Mouse (Mus musculus): ENCODE results near the gene Oxct2b. TPM values are rescaled to one million over a fixed set of nuclear protein-coding genes. Genes with fewer than 3 reads are reported as not detected.
A peak's percentile ranks its signal among the peaks of the same experiment; 100 is the strongest.
"Not testable (repeated sequence)": the region's sequence is repeated elsewhere in the genome, so short reads cannot be mapped to it uniquely, and the experiment has no call there.

Oxct2b gene
- polyA plus RNA-seq, 1 experiment from 2014 or later = not detected

DNA sequence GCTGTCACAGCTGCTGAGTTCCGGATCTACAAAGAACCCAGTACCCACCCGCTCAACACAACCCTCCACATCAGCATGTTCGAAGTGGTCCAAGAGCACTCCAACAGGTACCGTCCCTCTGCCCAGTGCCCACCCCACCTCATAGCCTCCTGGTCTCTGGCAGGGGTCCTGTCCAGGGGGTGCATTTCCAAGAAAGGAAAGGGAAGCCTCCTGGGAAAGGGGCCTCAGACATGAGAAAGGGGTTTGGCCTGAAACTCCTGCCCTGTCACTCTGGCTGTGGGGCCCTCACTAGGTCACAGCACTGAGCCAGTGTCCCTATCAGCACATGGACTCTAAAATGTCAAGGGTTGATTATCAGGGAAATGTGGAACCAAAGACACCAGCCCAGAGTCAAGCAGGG is 1.4 kb upstream of the Oxct2b start:
- 88% methylated on average over 4 of the region's 4 CpGs for whole genome bisulfite sequencing
- ATAC-seq (ENCODE audit: insufficient number of reproducible peaks, low FRiP score); H3K27ac ChIP-seq (ENCODE audit: poor library complexity, severe bottlenecking); H3K9ac ChIP-seq; H3K4me2 ChIP-seq; H3K9me3 ChIP-seq (replicated peaks); H3K4me3 ChIP-seq; H3K4me1 ChIP-seq (replicated peaks); H3K36me3 ChIP-seq: not testable (repeated sequence)
- H3K27me3 ChIP-seq (replicated peaks) = peaks cover 37% of the 10 kb centered on the region

DNA sequence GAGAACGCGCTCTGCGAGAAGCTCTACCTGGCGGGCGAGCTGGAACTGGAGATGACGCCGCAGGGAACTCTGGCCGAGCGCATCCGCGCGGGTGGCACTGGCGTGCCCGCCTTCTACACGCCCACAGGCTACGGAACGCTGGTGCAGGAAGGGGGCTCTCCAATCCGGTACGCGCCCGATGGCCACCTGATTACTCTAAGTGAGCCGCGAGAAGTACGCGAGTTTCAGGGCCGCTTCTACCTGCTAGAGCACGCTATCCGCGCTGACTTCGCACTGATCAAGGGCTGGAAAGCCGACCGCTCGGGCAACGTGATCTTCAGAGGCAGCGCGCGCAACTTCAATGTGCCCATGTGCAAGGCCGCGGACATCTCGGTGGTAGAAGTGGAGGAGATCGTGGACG is 574 bp downstream of the Oxct2b start:
- H3K36me3 ChIP-seq; H3K4me1 ChIP-seq (replicated peaks); H3K9me3 ChIP-seq (replicated peaks); H3K27ac ChIP-seq (ENCODE audit: poor library complexity, severe bottlenecking); ATAC-seq (ENCODE audit: insufficient number of reproducible peaks, low FRiP score); H3K9ac ChIP-seq: not testable (repeated sequence)
- Histone ChIP-seq H3K4me2 (peak overlapping the region; percentile 74), H3K4me3 (peak overlapping the region; percentile 44), H3K27me3 (replicated peaks) (peaks cover 32% of the 10 kb centered on the region)
- 17% methylated on average over 36 of the region's 42 CpGs for WGBS

DNA sequence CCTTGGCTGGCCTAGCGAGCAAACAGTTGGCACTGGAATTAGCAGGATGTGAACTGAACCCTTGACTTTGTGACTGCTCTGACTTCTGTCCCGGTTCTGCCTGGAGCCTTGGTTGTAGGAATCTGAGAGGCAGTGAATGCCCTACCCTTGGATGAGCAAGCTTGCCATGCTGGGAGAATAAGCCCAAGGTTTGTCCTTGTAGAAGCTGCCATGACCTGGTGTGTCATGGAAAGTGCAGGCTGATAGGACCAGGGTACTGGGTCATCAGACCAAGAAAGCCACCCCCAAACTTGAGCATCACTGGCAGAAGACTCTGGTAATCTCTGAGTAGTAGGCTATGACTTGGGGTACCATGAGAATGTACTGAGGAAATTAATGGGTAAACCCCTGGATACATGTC is 5.2 kb downstream of the Oxct2b start:
- 81% methylated on average over 2 of the region's 2 CpGs for WGBS
- no peak overlapping the region for H3K9ac ChIP-seq
- no peak overlapping the region for H3K27ac ChIP-seq (ENCODE audit: poor library complexity, severe bottlenecking)
- no peaks in the 10 kb centered on the region for H3K4me1 ChIP-seq (replicated peaks)
- H3K36me3 ChIP-seq = peaks cover 15% of the 10 kb centered on the region
- peaks cover 14% of the 10 kb centered on the region for H3K27me3 ChIP-seq (replicated peaks)
- H3K9me3 ChIP-seq (replicated peaks) = no peaks in the 10 kb centered on the region
- no peak for ATAC-seq (ENCODE audit: insufficient number of reproducible peaks, low FRiP score)
- no peak overlapping the region for H3K4me2 ChIP-seq
- H3K4me3 ChIP-seq = no peak overlapping the region

DNA sequence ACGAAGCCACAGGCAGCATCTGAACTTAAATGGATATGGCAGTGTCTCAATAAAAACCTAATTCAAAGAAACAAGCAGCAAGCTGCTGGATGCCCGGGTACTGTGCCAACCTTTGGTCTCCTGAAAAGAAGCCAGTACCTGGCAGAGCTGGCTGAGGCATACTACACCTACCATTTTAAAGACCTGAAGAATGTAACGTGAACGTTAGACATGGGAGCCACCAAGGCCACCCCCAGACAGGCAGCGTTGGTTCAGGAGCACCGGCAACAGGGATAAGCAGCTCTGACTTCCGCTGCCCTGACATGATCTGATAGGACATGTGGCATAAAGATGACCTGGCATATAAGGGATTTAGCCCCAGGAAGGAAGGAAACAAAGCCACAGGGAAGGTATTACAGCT is 10.6 kb downstream of the Oxct2b start:
- H3K9ac ChIP-seq = no peak overlapping the region
- peaks cover 62% of the 10 kb centered on the region for H3K36me3 ChIP-seq
- H3K4me1 ChIP-seq (replicated peaks) = no peaks in the 10 kb centered on the region
- 94% methylated on average over 7 of the region's 7 CpGs for WGBS
- no peak overlapping the region for H3K27ac ChIP-seq (ENCODE audit: poor library complexity, severe bottlenecking)
- H3K4me2 ChIP-seq = no peak overlapping the region
- H3K4me3 ChIP-seq = no peak overlapping the region
- no peak for ATAC-seq (ENCODE audit: insufficient number of reproducible peaks, low FRiP score)
- no peaks in the 10 kb centered on the region for H3K27me3 ChIP-seq (replicated peaks)
- H3K9me3 ChIP-seq (replicated peaks) = no peaks in the 10 kb centered on the region

DNA sequence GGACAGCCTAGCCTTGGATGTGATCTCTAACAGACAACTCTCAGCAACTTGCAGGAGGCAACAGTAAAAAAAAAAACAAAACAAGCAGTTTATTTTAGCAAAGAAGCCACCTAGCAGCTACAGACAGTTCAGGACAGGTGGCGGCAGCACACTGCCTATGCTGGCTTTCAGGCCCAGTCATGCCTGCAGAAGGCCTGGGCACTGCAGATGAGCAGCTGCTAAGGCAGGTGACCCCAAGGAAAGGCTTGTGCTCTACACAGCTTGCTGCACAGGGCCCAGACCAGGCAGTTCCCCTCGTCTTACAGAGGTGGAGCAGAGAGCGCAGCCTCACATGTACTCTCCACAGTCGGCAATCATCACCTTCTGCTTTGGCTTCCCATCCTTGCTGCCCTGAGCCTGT is 11.0 kb downstream of the Oxct2b start:
- Histone ChIP-seq H3K36me3 (peaks cover 67% of the 10 kb centered on the region), H3K9ac (no peak overlapping the region), H3K9me3 (replicated peaks) (no peaks in the 10 kb centered on the region), H3K4me3 (no peak overlapping the region), H3K4me2 (no peak overlapping the region), H3K27me3 (replicated peaks) (no peaks in the 10 kb centered on the region), H3K27ac (ENCODE audit: poor library complexity, severe bottlenecking) (no peak overlapping the region), H3K4me1 (replicated peaks) (no peaks in the 10 kb centered on the region)
- no peak for ATAC-seq (ENCODE audit: insufficient number of reproducible peaks, low FRiP score)
- 83% methylated on average over 4 of the region's 4 CpGs for WGBS

DNA sequence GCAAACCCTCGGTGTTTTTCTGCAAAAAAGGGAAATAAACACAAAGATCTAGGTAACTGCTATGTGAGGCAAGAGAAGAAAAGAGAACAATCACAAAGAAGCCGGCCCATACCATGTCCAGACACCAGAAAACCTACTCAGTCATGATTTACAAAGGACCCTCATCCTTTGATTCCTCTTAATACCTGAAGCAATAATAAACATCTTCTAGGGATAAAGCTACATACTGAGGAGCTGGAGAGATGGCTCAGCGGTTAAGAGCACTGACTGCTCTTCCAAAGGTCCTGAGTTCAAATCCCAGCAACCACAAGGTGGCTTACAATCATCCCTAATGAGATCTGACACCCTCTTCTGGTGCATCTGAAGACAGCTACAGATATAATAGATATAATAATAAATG is 21.5 kb downstream of the Oxct2b start:
- Histone ChIP-seq H3K9ac (no peak overlapping the region), H3K9me3 (replicated peaks) (no peaks in the 10 kb centered on the region), H3K4me1 (replicated peaks) (peaks cover 14% of the 10 kb centered on the region), H3K27me3 (replicated peaks) (no peaks in the 10 kb centered on the region), H3K4me3 (no peak overlapping the region), H3K27ac (ENCODE audit: poor library complexity, severe bottlenecking) (no peak overlapping the region), H3K4me2 (no peak overlapping the region), H3K36me3 (peaks cover 42% of the 10 kb centered on the region)
- no peak for ATAC-seq (ENCODE audit: insufficient number of reproducible peaks, low FRiP score)
- 81% methylated on average over 3 of the region's 3 CpGs for WGBS

DNA sequence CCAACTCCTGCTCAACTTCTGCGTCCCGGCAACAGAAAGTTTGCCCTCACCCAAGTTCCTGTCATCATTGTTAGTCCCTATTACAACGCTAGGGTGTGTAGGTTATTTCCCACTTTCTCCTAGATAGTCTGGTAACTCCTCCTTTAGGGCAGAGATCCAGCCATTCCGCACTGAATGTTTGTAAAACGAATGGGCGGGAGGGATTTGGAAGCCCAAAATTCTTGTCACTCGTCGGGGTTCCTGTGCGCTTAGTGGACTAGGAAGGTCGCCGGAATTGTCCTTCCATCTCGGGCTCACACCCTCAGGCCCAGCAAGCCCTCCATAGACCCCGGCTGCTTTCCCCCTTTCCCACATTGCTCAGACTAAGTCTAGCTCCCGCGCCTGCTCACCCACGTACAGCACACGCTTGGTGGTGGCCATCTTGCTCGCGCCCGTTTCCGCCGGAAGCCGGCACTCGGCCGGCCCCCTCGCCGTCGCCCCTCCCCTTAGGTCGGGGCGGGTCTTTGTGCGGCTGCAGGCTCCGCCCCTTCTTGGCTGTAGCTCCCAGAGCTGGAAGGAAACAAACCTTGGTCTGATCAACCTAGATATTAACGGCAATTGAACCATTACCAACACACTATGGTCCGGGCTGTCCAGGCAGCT is 23.6 kb downstream of the Oxct2b start, which contains the start of gene Ppie:
Gene Ppie (minus strand): TSS at position 439 of the 642 bp plus-strand sequence.
- Histone ChIP-seq H3K27ac (ENCODE audit: poor library complexity, severe bottlenecking) (peak within 1 kb of the TSS; percentile 65), H3K36me3 (peaks cover 25% of the 10 kb centered on the region), H3K4me3 (peak within 1 kb of the TSS; percentile 62), H3K9me3 (replicated peaks) (no peaks in the 10 kb centered on the region), H3K4me2 (peak within 1 kb of the TSS; percentile 93), H3K27me3 (replicated peaks) (0 out of 2 replicates have a peak, but pooled peaks cover 6% of the 10 kb centered on the region), H3K4me1 (replicated peaks) (peaks cover 14% of the 10 kb centered on the region), H3K9ac (peak within 1 kb of the TSS; percentile 65)
- ATAC-seq (ENCODE audit: insufficient number of reproducible peaks, low FRiP score) = peak; percentile 94
- under 1% methylated on average over 34 of the region's 34 CpGs for WGBS

DNA sequence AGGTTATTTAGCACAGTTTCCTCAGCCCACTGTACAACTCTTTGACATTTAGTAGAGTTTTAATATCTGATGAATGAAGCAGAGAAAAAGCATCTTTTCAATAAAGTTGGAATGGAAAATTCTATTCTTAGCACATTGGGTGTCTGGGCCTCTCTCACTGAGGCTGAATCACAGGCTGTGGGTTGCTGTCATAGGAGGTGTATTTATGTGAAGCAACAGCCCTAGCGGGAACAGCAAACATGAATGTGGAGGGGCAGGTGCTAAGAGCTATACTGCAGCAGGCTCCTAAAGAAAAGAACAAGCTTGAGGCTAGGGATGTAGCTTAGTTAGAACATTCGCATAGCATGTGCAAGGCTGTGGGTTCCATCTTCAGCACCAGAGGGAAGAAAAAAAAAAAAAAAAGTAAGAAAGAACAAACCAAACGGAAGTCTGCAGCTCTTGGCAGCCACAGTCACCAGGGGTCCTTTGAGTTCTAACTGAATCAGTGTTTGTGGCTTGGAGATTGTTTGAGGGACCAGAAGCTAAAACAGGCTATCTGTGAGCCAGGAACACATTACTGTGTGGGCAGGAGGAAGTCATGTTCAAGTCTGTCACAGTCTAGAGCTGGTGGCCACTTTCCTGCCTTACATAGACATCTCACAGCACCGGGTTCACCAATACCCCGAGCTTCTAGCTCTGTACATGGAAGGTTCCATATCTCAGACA is 31.5 kb downstream of the Oxct2b start:
- peaks cover 25% of the 10 kb centered on the region; the same call in 1 of the 2 replicates for H3K27me3 ChIP-seq (replicated peaks)
- H3K9me3 ChIP-seq (replicated peaks) = no peaks in the 10 kb centered on the region
- H3K4me1 ChIP-seq (replicated peaks) = no peaks in the 10 kb centered on the region; the same call in 1 of the 2 replicates
- no peak for ATAC-seq (ENCODE audit: insufficient number of reproducible peaks, low FRiP score)
- no peak overlapping the region for H3K9ac ChIP-seq
- WGBS = 65% methylated on average over 5 of the region's 5 CpGs
- H3K4me2 ChIP-seq = no peak overlapping the region
- no peaks in the 10 kb centered on the region for H3K36me3 ChIP-seq
- H3K27ac ChIP-seq (ENCODE audit: poor library complexity, severe bottlenecking) = no peak overlapping the region
- no peak overlapping the region for H3K4me3 ChIP-seq

DNA sequence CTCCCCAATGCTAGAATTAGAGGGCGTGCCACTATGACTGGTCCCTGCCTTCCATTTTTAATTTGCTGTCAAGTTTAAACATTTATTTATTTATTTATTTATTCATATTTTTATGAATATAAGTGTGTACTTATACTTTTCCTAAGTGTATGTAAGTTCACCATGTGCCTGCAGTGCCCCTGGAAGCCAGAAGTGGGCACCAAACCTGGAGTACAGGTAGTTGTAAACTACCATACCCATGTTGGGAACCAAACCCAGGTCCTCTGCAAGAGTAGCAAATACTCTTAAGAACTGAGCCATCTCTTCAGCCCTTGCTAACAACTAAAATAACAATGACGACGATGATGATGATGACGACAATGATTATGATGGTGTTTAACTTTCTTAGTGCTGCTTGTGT is 35.9 kb downstream of the Oxct2b start:
- H3K4me1 ChIP-seq (replicated peaks) = 0 out of 2 replicates have a peak, but pooled peaks cover 4% of the 10 kb centered on the region
- 69% methylated on average over 4 of the region's 4 CpGs for WGBS
- no peak for ATAC-seq (ENCODE audit: insufficient number of reproducible peaks, low FRiP score)

DNA sequence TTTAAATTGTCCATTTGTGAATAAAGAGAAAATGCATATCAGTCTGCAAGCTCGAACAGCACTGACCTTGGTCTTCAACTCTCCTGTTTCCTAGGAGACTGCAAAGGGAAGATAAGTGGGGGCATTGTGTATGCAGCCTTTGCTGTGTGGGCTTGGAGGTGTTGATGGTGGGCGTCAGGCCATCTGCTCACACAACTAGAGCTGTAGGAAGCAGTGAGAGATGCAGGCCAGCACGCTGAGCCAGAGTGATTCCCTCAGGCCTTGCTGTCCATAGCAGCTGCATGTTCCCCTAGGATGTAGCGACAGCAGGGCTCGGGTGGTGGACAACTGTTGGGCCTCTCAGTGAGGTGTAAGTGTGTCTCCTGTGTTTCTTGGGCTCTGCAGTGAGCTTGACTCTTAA is 36.9 kb downstream of the Oxct2b start:
- H3K4me2 ChIP-seq = no peak overlapping the region
- H3K27me3 ChIP-seq (replicated peaks) = peaks cover 6% of the 10 kb centered on the region; the same call in 1 of the 2 replicates
- no peak overlapping the region for H3K9ac ChIP-seq
- no peak overlapping the region for H3K27ac ChIP-seq (ENCODE audit: poor library complexity, severe bottlenecking)
- H3K4me1 ChIP-seq (replicated peaks) = 0 out of 2 replicates have a peak, but pooled peaks cover 4% of the 10 kb centered on the region
- no peaks in the 10 kb centered on the region for H3K36me3 ChIP-seq
- no peak overlapping the region for H3K4me3 ChIP-seq
- 32% methylated on average over 5 of the region's 5 CpGs for WGBS
- no peak for ATAC-seq (ENCODE audit: insufficient number of reproducible peaks, low FRiP score)
- no peaks in the 10 kb centered on the region for H3K9me3 ChIP-seq (replicated peaks)

More for the DNA sequence above, 35.9 kb downstream of the Oxct2b start:
- peaks cover 6% of the 10 kb centered on the region; the same call in 1 of the 2 replicates for H3K27me3 ChIP-seq (replicated peaks)
- H3K9ac ChIP-seq = no peak overlapping the region
- no peak overlapping the region for H3K4me2 ChIP-seq
- H3K4me3 ChIP-seq = no peak overlapping the region
- no peaks in the 10 kb centered on the region for H3K36me3 ChIP-seq
- no peak overlapping the region for H3K27ac ChIP-seq (ENCODE audit: poor library complexity, severe bottlenecking)
- no peaks in the 10 kb centered on the region for H3K9me3 ChIP-seq (replicated peaks)

DNA sequence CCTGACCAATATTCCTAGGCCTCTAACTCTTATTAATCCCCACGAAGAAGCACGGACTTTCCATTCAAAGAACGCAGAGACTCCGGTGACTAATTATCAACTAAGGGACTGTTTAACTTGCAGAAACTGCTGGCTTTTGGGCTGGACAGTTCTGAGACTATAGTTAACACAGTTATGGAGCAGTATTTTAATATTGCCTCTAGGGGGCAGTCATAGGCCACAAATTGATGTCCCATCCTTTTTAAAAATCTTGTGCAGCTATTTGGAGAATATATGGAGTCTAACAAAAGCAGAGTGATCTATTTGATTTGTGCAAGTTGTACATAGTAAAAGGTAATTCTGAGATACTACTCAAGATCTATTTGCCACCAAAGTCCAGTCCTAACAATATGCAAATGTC is 38.9 kb downstream of the Oxct2b start:
- H3K27ac ChIP-seq (ENCODE audit: poor library complexity, severe bottlenecking) = no peak overlapping the region
- no peak for ATAC-seq (ENCODE audit: insufficient number of reproducible peaks, low FRiP score)
- H3K9ac ChIP-seq = no peak overlapping the region
- H3K27me3 ChIP-seq (replicated peaks) = peaks cover 15% of the 10 kb centered on the region
- 18% methylated on average over 4 of the region's 4 CpGs for WGBS
- no peak overlapping the region for H3K4me3 ChIP-seq
- H3K36me3 ChIP-seq = no peaks in the 10 kb centered on the region
- H3K4me1 ChIP-seq (replicated peaks) = 0 out of 2 replicates have a peak, but pooled peaks cover 4% of the 10 kb centered on the region
- H3K4me2 ChIP-seq = no peak overlapping the region
- H3K9me3 ChIP-seq (replicated peaks) = no peaks in the 10 kb centered on the region

Data from heart, embryonic 12.5 days (tissue).